Mouse (Mus musculus): ENCODE measurements around the gene Hdac4.

Gene Hdac4

DNA sequence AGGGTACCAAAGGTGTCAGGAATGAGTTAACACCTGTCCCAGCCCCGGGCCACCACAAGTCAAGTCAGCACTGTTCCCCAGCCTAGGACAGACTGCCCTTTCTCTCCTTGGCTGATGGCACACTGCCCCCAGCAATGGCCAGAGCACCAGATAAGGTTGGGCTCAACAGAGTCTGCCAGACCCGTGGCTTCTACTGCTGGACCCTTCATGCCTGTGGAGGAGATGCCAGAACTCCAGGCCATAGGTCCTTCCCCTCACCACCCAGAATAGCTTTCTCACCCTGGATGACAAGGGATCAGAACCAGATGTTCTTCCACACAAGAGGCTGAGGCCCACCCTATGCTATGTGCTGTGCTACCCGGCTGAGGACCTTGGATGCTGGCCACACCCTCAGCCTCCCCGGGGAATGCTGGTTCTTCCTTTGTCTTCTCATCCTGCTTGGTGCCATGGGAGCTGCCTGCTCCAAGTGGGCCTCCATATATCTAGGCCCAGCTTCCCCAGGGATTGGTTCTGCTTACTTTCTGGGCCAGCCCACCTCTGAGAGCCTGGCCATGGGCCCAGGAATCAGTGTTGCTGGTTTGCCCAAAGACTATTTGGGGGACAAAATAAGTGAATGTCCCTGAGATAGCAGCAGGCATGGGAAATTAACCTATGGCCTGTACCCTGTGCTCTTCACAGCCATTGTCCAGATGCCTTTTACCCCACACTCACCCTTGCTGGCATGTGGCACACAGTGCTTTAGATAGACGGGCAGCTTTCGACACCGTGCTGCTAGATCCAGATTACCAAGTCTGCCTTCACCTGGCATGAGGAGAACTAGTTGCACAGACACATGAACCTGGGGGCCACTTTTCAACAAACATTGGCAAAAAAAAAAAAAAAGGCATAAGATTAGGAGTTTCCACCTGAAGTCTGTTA, 273.0 kb downstream of the Hdac4 start:
- no peak for ATAC-seq (ENCODE audit: low TSS enrichment)

DNA sequence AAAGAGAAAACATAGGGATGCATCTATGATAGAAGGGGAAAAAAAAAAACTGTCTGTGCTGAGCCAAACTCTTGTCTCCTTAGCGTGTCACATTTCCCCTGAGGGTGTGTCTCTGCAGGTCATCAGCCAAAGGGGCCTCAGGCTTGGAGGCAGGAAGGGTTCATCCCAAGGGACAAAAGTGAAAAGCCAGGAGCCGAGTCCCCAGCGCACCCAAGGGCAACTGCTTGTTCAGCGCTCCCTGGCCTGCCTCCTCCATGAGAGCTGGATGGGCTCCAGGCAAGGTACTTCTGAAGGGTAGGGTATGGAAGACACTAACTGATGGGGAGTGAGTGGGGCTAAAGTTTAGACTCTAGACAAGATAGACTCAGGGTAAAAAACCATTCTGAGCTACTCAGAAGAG, 273.8 kb downstream of the Hdac4 start:
- ATAC-seq (ENCODE audit: low TSS enrichment) = no peak

DNA sequence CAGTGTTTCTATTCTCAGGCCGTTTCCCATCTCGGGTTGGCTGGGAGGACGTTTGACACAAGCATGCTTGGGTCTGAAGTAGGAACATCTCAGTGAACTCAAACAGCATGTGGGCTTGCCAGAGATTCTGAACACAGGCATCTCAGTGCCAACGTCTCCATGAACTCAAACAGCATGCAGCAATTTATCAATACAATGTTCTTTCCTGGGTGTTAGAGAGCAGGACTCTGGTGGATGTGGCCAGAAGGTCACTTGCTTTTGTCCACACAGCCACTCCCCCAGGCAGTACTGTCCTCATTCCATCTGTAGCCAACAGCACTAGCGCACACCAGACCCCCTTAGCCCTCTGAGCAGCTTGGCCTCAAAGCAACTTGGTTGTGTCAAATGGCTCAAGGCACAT, 274.2 kb downstream of the Hdac4 start:
- ATAC-seq (ENCODE audit: low TSS enrichment) = no peak

DNA sequence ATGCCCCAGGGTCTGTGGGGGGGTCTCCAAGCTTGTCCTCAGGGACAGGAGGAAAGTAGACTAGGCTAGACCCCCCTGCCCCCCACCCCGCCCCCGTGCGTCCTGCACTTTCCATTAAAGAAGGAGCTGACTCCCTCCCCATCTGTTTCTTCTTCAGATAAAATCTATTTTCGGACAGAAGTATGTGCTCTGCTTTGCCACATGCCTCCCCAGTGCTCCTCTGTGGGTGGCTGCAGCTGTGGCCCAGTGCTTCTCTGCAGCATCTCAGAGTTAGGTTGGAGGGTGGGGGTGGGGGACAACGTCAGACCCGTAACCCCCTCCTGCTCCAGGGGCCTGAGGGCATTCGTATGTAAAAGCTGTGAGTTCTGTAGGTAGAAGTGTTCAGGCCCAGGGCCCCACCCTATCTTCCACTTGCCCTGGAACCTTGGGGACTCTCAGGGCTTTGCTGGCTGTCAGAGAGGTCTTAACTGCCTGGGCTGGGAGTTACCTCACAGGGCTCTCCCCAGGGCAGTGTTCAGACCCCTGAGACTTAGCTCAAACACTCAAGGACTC, 275.4 kb downstream of the Hdac4 start:
- peak; percentile 76 for ATAC-seq (ENCODE audit: low TSS enrichment)

DNA sequence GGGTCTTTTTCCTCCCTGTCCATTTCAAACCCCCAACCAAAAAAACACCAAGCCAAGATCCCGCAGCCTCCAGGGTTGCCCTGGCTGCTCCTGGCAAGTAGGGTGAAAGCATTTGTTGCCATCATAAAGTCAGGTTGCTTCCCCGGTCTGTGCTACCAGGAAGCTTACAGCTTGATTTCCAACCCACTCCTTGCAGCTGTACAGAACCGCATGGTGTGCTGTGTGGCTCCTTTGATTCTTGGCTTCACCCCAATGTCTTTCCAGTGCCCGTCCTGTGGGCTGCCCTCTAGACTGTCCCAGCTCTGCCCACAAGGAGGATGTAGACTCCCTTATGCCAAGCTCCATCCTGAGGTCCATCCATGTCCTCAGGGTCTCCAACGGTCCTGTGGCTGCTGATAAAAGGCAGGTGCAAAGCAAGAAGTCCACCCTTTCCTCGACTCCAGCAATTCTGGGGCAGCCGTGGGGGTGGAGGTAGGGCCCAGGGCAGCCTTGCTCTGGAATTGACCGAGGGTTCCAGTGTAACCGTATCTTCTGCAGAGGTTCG, 277.2 kb downstream of the Hdac4 start:
- ATAC-seq (ENCODE audit: low TSS enrichment) = peak; percentile 58

DNA sequence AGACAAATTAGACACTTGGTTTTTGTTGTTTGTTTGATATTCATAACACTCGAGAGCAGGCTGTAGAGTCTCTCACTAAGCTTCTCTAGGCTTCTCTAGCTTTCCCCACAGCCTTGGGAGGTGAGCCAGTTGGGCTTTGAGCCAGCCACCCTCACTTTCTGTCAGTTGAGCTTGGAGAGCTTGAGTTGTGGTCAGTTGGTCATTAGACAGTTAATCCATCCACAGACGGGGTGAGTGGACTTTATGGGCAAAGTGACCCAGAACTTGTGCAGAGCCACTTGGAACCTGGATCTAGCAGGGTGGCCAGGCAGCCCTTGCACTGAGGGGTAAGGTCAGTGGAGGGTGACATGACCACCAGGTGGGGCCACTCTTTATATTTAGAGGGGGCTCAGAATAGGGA, 277.9 kb downstream of the Hdac4 start:
- no peak for ATAC-seq (ENCODE audit: low TSS enrichment)

DNA sequence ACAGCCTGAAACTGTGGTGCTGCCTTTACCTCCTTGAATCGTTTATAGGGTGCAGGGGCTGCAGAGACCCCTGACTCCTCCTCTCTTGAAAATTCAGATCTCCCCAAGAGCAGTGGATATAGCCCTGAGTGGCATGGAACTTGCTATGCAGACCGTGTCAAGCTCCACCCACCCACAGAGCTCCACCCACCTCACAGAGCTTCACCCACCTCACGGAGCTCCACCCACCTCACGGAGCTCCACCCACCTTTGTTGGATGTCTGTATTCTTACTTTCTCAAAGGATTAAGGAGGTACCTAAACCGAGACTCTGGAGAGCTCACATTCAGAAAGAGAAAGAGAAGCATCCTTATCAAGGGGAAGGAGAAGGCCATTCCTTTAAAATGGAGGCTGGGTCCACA, 279.5 kb downstream of the Hdac4 start:
- ATAC-seq (ENCODE audit: low TSS enrichment) = no peak

DNA sequence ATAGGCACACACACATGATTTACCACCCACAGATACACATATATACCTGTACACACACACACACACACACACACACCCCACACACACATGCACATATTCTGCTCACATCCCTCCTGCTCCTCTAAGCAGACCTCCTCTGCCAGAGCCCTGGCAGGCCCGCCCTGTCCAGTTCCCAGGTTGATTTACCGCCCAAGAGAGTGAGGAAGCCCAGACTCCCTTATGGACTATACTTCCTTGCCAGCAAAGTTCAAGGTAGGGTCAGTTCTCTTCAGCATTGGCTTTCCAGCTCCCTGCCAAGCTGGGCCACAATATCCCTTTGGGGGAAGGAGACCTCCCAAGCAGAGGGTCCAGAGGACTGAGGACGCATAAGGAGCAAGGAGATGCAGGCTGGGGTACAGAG, 280.9 kb downstream of the Hdac4 start:
- ATAC-seq (ENCODE audit: low TSS enrichment) = no peak

DNA sequence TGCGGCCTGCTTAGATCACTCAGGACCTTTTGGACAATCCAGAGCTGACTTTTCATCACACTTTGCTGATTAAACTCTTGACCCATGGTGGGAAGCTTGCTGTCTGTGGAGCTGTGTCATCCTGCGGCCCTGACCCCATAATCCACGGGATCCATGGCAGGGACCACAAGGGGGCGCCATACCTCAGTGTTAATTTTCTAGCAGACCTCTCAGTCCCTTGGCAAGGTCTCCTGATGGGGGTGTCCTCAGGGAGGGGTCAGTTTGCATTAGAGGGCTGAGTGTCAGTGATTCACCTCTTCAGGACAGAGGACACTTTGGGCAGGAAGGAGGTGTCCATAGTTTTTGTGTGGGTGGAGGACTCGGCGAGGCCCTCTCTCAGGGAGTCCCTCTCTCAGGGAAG, 281.6 kb downstream of the Hdac4 start:
- no peak for ATAC-seq (ENCODE audit: low TSS enrichment)

DNA sequence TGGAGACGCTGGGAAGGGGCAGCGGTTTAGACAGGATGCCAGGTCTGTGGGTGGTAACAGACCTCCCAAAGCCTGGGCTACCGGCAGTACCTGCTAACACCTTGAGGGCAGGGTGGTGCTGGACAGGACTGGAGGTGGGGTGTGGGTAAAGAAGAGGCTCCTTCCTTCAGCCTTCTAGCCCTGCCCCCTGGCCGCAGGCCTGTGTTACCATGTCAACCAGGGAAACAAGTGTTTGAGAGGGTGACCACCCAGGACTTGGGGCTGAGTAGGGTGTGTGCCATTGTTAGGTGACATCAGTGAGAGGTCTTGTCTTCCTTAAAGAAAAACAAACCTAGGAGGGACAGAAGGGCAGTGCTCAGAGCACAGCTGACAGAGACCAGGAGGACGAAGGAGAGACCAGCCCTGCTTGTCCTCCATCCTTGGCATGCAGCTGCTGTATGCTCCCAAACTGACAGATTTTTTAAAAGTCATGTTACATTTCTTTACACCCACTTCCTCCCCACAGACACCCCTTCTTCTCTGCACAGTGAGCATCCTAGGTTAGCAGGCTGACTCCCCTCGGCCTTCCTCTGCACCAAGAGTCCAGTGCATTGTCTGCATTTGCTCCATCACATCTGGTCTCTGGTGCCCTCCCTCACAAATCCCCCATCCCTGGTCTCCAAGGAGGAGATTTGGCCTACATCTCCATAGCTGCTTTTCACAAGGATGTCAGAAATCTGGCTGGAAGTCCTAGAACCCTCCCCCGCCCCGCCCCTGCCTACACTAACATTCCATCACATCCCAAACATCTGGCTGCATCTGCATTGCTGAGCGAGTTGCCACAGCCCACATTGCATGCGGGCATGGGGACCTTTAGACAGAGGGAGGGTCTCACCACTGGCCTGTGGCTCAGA, 283.0 kb downstream of the Hdac4 start:
- ATAC-seq (ENCODE audit: low TSS enrichment) = peak; percentile 59; the same call in 1 of the 2 replicates

DNA sequence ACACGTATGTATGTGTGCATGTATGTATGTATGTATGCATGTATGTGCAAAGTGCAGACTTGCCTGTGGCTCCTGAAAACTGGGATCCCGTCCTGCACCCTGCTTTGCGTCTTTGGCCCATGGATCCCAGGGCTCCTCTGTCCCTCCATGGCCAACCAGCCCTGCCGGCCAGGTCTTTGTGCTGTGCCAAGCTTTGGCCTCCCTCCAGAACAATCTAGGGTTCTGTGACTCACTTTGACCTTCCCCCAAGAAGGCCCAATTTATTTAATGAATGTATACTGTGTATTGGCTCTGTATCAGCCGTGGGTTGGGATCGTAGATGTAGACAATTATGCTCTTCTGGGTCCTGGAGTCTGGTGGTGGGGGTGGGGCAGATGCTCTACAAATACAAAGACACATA, 290.2 kb downstream of the Hdac4 start:
- ATAC-seq (ENCODE audit: low TSS enrichment) = no peak

DNA sequence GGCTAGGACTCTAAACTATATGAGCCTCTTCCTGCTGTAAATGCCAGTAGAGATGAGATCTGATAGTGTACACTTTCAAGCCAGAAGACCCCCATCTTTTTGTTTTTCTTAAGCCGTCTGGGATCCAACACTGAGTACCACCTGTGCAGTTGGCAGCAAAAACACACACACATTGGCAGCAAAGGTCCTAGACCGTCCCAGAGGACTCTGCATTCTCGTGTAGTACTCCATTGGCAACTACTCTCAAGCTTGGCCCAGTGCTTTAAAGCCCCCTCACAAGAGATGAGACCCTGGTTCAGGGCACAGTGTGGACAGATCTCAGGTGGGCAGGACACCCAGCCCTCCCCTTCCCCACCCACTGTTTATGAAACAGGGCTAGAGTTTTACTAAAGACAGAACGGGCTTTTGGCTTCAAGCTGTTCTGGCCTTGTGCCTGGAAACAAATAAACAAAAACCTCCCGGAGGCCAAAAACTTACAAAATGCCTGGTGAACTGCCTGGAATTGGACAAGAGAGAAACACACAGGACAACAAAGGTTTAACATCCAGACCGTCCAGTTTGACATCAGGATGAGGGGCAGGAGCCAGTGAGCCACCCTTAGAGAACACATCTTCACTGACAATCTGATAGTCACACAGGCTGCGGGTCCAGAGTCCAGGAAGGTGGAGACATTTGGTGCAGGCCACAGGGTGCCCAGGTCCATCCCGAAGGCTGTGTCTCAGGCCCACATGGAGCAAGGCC, 292.1 kb downstream of the Hdac4 start:
- no peak for ATAC-seq (ENCODE audit: low TSS enrichment)

DNA sequence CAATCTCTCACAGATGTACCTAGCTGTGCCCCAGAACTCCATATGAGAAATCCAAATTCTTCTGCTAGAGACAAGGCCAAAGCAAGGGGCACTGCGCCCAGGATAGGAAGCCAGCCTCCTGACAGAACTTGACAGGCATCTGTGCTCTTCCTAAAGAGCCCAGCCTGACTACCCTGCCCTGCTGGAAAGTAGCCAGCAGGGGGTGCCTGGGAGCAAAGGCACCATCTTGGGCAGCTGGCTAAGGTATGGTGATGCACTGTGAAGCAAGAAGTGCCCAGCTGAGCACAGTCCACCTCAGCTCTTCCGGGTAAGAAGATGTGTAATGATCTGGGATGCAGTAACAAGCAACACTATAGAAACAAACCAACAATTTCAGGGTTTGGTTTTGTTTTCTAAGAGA, 298.4 kb downstream of the Hdac4 start:
- no peak for ATAC-seq (ENCODE audit: low TSS enrichment)

DNA sequence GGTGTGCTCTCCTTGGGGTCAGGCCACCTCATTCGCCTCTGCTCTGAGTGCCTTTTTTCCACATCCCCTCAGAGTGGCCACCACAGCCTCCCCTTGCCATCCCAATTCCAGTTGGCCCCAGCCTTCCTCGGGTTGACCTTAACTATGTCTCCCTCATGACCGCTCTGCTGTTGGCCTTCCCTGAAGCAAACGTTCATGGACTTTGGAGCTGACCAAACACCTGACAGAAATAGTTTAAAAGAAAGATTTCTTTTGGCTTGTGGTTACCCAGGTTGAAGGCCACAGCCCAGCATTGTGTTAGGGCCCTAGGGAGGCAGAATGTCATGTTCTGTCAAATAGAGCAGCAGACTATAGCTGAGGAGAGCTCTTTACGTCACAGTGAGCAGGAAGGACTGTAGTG, 301.2 kb downstream of the Hdac4 start:
- ATAC-seq (ENCODE audit: low TSS enrichment) = no peak

DNA sequence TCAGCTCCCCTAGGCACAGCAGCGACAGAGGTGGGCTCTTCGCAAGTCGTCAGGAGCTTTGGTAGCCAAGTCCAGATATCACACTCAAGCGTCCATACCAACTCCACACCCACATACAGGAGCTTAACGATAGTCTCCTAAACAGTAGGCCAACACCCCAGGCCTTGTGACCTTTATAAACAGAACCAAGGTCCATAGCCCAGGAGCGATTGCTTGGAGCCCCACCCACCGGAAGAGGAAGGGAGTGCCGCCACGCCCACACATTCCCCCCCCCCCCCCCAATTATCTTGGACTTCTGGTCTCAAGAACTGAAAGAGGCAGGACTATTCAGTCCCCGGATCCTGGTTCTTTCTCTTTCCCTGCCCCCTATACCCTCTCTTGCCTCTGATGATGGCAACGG, 301.9 kb downstream of the Hdac4 start:
- no peak for ATAC-seq (ENCODE audit: low TSS enrichment)

DNA sequence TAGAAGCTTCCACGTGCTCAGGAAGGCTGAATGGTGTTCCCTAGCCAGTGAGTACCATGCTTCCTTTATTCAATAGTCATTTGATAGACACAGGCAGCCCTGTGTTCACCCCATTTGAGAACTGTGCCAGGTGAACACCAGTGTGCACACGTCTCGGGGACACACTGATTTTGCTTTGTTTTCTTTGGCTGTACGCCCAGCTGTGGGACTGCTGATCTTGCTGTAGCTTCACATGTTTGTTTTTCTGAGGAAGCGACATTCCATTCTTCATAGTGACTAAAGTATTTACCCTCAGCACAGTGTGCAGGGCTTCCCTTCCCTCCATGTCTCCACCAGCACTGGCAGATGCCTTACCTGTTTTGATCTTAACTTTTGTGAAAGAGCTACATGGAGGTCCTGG, 312.4 kb downstream of the Hdac4 start:
- ATAC-seq (ENCODE audit: low TSS enrichment) = no peak

DNA sequence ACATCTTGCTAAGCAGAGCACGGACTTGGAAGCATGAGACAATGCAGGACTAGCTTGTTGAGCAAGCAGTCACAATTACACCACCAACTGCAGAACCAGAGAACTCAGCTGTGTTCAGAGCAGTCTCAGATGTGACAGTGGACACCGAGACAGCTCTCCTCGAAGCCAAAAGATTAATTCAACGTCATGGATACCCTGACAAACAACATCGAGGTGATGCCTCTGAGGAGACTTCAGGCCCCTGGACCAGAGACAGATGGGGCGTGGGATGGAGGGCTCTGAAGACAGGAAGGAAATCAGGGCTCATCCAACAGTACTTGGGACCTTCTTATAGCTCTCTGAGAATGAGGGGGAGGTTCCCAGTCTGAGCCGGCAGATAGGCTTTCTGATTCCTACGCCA, 314.6 kb downstream of the Hdac4 start:
- peak; percentile 86 for ATAC-seq (ENCODE audit: low TSS enrichment)

DNA sequence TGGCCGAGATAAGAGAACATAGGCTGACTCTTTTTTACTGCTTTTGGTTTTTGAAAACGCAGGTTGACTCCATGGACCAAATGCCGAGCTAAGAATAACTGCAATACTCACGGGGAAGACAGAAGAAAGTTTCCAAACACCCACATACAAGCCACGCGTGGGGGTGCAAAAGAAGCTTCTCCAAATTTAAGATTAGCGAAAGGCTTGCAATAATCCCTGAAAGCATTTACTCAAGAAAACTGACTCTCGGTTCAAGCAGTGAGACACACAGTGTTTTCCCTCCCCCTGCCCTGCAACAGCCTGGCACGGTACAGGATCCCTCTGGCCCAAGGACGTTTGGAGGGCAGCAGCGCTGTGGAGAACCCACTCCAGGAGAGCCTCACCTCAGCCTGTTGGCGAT, 315.3 kb downstream of the Hdac4 start:
- peak; percentile 82 for ATAC-seq (ENCODE audit: low TSS enrichment)
